Mouse (Mus musculus) bone marrow, adult 2 months (tissue): ENCODE measurements around the gene Uchl4.
"Not testable (repeated sequence)": the region's sequence is repeated elsewhere in the genome, so short reads cannot be mapped to it uniquely, and the experiment has no call there.

ENCODE experiments used
- CTCF ChIP-seq: fragments of 200-500 bp; IDR thresholded peaks from 2 replicates; pipeline ENCODE4 v1.5.1; 2011; ENCODE audit warnings: low read length, control low read depth; ENCODE audit not compliant: control insufficient read depth, insufficient read depth
- POLR2A ChIP-seq: fragments of 200-500 bp; IDR thresholded peaks from 2 replicates; pipeline ENCODE4 v1.6.1; 2011; ENCODE audit warnings: low read depth, mild to moderate bottlenecking, control low read depth, low read length, borderline replicate concordance; ENCODE audit not compliant: control insufficient read depth

DNA sequence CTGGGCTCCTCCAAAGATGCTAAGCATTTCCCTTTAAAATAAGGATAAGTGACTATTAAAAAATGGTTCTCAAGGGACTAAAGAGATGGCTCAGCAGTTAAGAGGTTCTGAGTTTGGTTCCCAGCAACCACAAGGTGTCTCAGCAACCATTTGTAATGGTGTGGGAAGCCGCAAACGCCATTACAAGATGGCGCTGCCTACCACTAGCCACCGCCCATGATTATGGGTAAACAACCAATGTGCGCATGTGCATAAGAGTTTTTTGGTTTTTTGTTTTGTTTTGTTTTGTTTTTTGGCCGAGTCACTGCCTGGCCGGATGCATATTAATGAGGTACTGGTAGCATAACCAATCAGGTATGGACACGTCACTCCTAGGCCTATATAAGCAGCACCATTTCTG is 33.8 kb downstream of the Uchl4 start:
- TF ChIP-seq CTCF, POLR2A: not testable (repeated sequence)
